Mouse (Mus musculus) brown adipose tissue, adult 24 weeks (tissue): Measurements from ENCODE around the gene Cdk19. TPM values are rescaled to one million over a fixed set of nuclear protein-coding genes. Genes with fewer than 3 reads are reported as not detected.

Experiments
- H3K27ac ChIP-seq: fragments of 200-500 bp; replicated peaks from 2 replicates; pipeline ENCODE4 v1.5.1; 2012; ENCODE audit warnings: low read depth, mild to moderate bottlenecking, low read length
- H3K4me1 ChIP-seq: fragments of 200-500 bp; 2 replicates; pipeline ENCODE4 v1.6.1; 2012; ENCODE audit warnings: low read length, mixed read lengths; ENCODE audit not compliant: control insufficient read depth, insufficient read depth, insufficient read length
- H3K4me3 ChIP-seq: fragments of 200-500 bp; 2 replicates; pipeline ENCODE4 v1.5.1; 2012; ENCODE audit warnings: low read depth, mild to moderate bottlenecking, low read length, moderate library complexity; ENCODE audit not compliant: insufficient read depth
- polyA plus RNA-seq: library from polyadenylated mRNA; stranded (reverse); fragments of >200 nt; gene quantifications from 2 replicates; pipeline ENCODE4 v1.2.4, GENCODE M21; 2012; ENCODE audit not compliant: missing spikeins, insufficient read depth, insufficient read length

The Cdk19 gene
- polyA plus RNA-seq, 1 experiment: 6.8 TPM

GRCm38 (mm10) chr10:40432375-40432774 lies 93.0 kb downstream of the Cdk19 start:
- no peak overlapping the region for H3K27ac ChIP-seq
- H3K4me1 ChIP-seq: no peaks in the 10 kb centered on the region
- H3K4me3 ChIP-seq: no peak overlapping the region

- Histone ChIP-seq H3K27ac (no peak overlapping the region), H3K4me1 (no peaks in the 10 kb centered on the region), H3K4me3 (no peak overlapping the region)
Measured at GRCm38 (mm10) chr10:40435402-40435801, 96.0 kb downstream of the Cdk19 start.

- Histone ChIP-seq H3K4me1 (no peaks in the 10 kb centered on the region), H3K4me3 (no peak overlapping the region), H3K27ac (no peak overlapping the region)
Measured at GRCm38 (mm10) chr10:40437117-40437516, 97.8 kb downstream of the Cdk19 start.

- no peaks in the 10 kb centered on the region for H3K4me1 ChIP-seq
- H3K4me3 ChIP-seq: no peak overlapping the region
- H3K27ac ChIP-seq: no peak overlapping the region
Measured at GRCm38 (mm10) chr10:40440740-40441139, 101.4 kb downstream of the Cdk19 start.

GRCm38 (mm10) chr10:40442076-40442475 lies 102.7 kb downstream of the Cdk19 start:
- H3K27ac ChIP-seq: no peak overlapping the region
- no peak overlapping the region for H3K4me3 ChIP-seq
- no peaks in the 10 kb centered on the region for H3K4me1 ChIP-seq

- Histone ChIP-seq H3K27ac (no peak overlapping the region), H3K4me3 (no peak overlapping the region), H3K4me1 (no peaks in the 10 kb centered on the region)
Measured at GRCm38 (mm10) chr10:40443371-40443770, 104.0 kb downstream of the Cdk19 start.

GRCm38 (mm10) chr10:40443806-40444357 lies 104.5 kb downstream of the Cdk19 start:
- no peak overlapping the region for H3K4me3 ChIP-seq
- no peaks in the 10 kb centered on the region for H3K4me1 ChIP-seq
- no peak overlapping the region for H3K27ac ChIP-seq

GRCm38 (mm10) chr10:40444586-40444985 lies 105.2 kb downstream of the Cdk19 start:
- no peaks in the 10 kb centered on the region for H3K4me1 ChIP-seq
- H3K27ac ChIP-seq: no peak overlapping the region

GRCm38 (mm10) chr10:40446088-40446604 lies 106.8 kb downstream of the Cdk19 start:
- no peaks in the 10 kb centered on the region for H3K4me1 ChIP-seq
- no peak overlapping the region for H3K4me3 ChIP-seq
- H3K27ac ChIP-seq: no peak overlapping the region

More at GRCm38 (mm10) chr10:40444586-40444985, 105.2 kb downstream of the Cdk19 start:
- no peak overlapping the region for H3K4me3 ChIP-seq

- Histone ChIP-seq H3K4me1 (no peaks in the 10 kb centered on the region), H3K27ac (no peak overlapping the region), H3K4me3 (no peak overlapping the region)
Measured at GRCm38 (mm10) chr10:40446630-40447029, 107.3 kb downstream of the Cdk19 start.

GRCm38 (mm10) chr10:40447295-40447694 lies 107.9 kb downstream of the Cdk19 start:
- Histone ChIP-seq H3K4me1 (0 out of 2 replicates have a peak, but pooled peaks cover 2% of the 10 kb centered on the region), H3K27ac (0 out of 2 replicates have a peak overlapping the region, but pooled peaks have one; percentile 33), H3K4me3 (no peak overlapping the region)

- no peak overlapping the region for H3K4me3 ChIP-seq
- no peak overlapping the region; the same call in 1 of the 2 replicates for H3K27ac ChIP-seq
- H3K4me1 ChIP-seq: 0 out of 2 replicates have a peak, but pooled peaks cover 2% of the 10 kb centered on the region
Measured at GRCm38 (mm10) chr10:40447921-40448320, 108.6 kb downstream of the Cdk19 start.

- H3K27ac ChIP-seq: no peak overlapping the region
- 0 out of 2 replicates have a peak, but pooled peaks cover 2% of the 10 kb centered on the region for H3K4me1 ChIP-seq
- H3K4me3 ChIP-seq: no peak overlapping the region
Measured at GRCm38 (mm10) chr10:40448444-40448843, 109.1 kb downstream of the Cdk19 start.

GRCm38 (mm10) chr10:40449571-40449970 lies 110.2 kb downstream of the Cdk19 start:
- Histone ChIP-seq H3K4me1 (0 out of 2 replicates have a peak, but pooled peaks cover 2% of the 10 kb centered on the region), H3K27ac (no peak overlapping the region), H3K4me3 (no peak overlapping the region)

- no peak overlapping the region for H3K4me3 ChIP-seq
- H3K4me1 ChIP-seq: 0 out of 2 replicates have a peak, but pooled peaks cover 2% of the 10 kb centered on the region
- H3K27ac ChIP-seq: no peak overlapping the region
Measured at GRCm38 (mm10) chr10:40450171-40450570, 110.8 kb downstream of the Cdk19 start.

- H3K4me1 ChIP-seq: peaks cover 2% of the 10 kb centered on the region; the same call in 1 of the 2 replicates
- no peak overlapping the region for H3K27ac ChIP-seq
- H3K4me3 ChIP-seq: no peak overlapping the region
Measured at GRCm38 (mm10) chr10:40457116-40457515, 117.8 kb downstream of the Cdk19 start.
